Mouse (Mus musculus) embryonic facial prominence, embryonic 15.5 days (tissue): ENCODE results near the gene Chrnb4. TPM values are rescaled to one million over a fixed set of nuclear protein-coding genes. Genes with fewer than 3 reads are reported as not detected.
A peak's percentile ranks its signal among the peaks of the same experiment; 100 is the strongest.

Source experiments
- ATAC-seq: fragments of 200-750 bp; cut with Nextera tagmentation; 2 replicates; pipeline ENCODE4 v1.8.0; 2017; ENCODE audit warnings: low read depth, moderate TSS enrichment; ENCODE audit not compliant: insufficient number of reproducible peaks, low FRiP score, low TSS enrichment
- H3K27ac ChIP-seq: fragments of 300-500 bp; sonication (generic); replicated peaks from 2 replicates; pipeline ENCODE4 v1.5.1; 2015; ENCODE audit warnings: mild to moderate bottlenecking, inconsistent platforms
- H3K27me3 ChIP-seq: fragments of 300-500 bp; sonication (generic); 2 replicates; pipeline ENCODE4 v1.6.1; 2015; ENCODE audit warnings: inconsistent platforms
- H3K36me3 ChIP-seq: fragments of 300-500 bp; sonication (generic); 2 replicates; pipeline ENCODE4 v1.6.1; 2015; ENCODE audit warnings: mild to moderate bottlenecking, inconsistent platforms
- H3K4me1 ChIP-seq: fragments of 300-500 bp; sonication (generic); 2 replicates; pipeline ENCODE4 v1.6.1; 2015; ENCODE audit warnings: inconsistent platforms
- H3K4me2 ChIP-seq: fragments of 300-500 bp; sonication (generic); replicated peaks from 2 replicates; pipeline ENCODE4 v1.6.1; 2015; ENCODE audit warnings: mild to moderate bottlenecking, inconsistent platforms
- H3K4me3 ChIP-seq: fragments of 300-500 bp; sonication (generic); replicated peaks from 2 replicates; pipeline ENCODE4 v1.5.1; 2015; ENCODE audit warnings: mild to moderate bottlenecking, inconsistent platforms
- H3K9ac ChIP-seq: fragments of 300-500 bp; sonication (generic); 2 replicates; pipeline ENCODE4 v1.6.1; 2015; ENCODE audit warnings: inconsistent platforms
- H3K9me3 ChIP-seq: fragments of 300-500 bp; sonication (generic); replicated peaks from 2 replicates; pipeline ENCODE4 v1.6.1; 2016; ENCODE audit warnings: inconsistent platforms
- WGBS: fragments of 180-500 bp; shearing (Covaris S2); methylation state at CpG from one replicate; pipeline ENCODE4 v1.1.7; 2015; 5-methylcytosine and 5-hydroxymethylcytosine counted together
- polyA plus RNA-seq: library from polyadenylated mRNA; unstranded; fragments of >200 nt; fragmentation: Nextera tagmentation; extraction: Ambion mirVana; gene quantifications from 2 replicates; pipeline ENCODE4 v1.2.1, GENCODE M21; 2015

Chrnb4 gene
- polyA plus RNA-seq = 0.59 and 0.65 TPM in 2 replicates

GRCm38 (mm10) chr9:55048211-55048880 is at the start of gene Chrnb4:
Gene Chrnb4, minus strand, starts transcription at chr9:55048779.
- ATAC-seq = peak; percentile 60
- WGBS = under 1% methylated on average over 23 of the region's 23 CpGs
- Histone ChIP-seq H3K27me3 (no peaks in the 10 kb centered on the region), H3K36me3 (no peaks in the 10 kb centered on the region), H3K27ac (no peak within 1 kb of the TSS), H3K9ac (peak within 1 kb of the TSS; percentile 46), H3K9me3 (no peaks in the 10 kb centered on the region), H3K4me3 (peak within 1 kb of the TSS; percentile 51), H3K4me1 (peaks cover 11% of the 10 kb centered on the region), H3K4me2 (peak within 1 kb of the TSS; percentile 93)

GRCm38 (mm10) chr9:55096870-55097269 is 48.3 kb upstream of the Chrnb4 start:
- WGBS = 87% methylated on average over 4 of the region's 4 CpGs
- Histone ChIP-seq H3K27ac (no peak overlapping the region), H3K9me3 (no peaks in the 10 kb centered on the region), H3K27me3 (no peaks in the 10 kb centered on the region), H3K4me2 (no peak overlapping the region), H3K36me3 (no peaks in the 10 kb centered on the region), H3K9ac (no peak overlapping the region), H3K4me3 (no peak overlapping the region), H3K4me1 (no peaks in the 10 kb centered on the region)
- ATAC-seq = no peak

- ATAC-seq = no peak
- Histone ChIP-seq H3K4me1 (no peaks in the 10 kb centered on the region), H3K27ac (no peak overlapping the region), H3K4me2 (no peak overlapping the region), H3K9ac (no peak overlapping the region), H3K27me3 (no peaks in the 10 kb centered on the region), H3K36me3 (no peaks in the 10 kb centered on the region), H3K4me3 (no peak overlapping the region), H3K9me3 (no peaks in the 10 kb centered on the region)
- 58% methylated on average over 3 of the region's 3 CpGs for WGBS
Measured at GRCm38 (mm10) chr9:55096033-55096432, 47.5 kb upstream of the Chrnb4 start.

- H3K27me3 ChIP-seq = no peaks in the 10 kb centered on the region
- ATAC-seq = no peak
- WGBS = 22% methylated on average over 5 of the region's 5 CpGs
- no peak overlapping the region for H3K4me2 ChIP-seq
- no peaks in the 10 kb centered on the region for H3K9me3 ChIP-seq
- H3K36me3 ChIP-seq = no peaks in the 10 kb centered on the region
- no peak overlapping the region for H3K9ac ChIP-seq
- H3K27ac ChIP-seq = no peak overlapping the region
- H3K4me3 ChIP-seq = no peak overlapping the region
- no peaks in the 10 kb centered on the region for H3K4me1 ChIP-seq
Measured at GRCm38 (mm10) chr9:55090141-55090540, 41.6 kb upstream of the Chrnb4 start.

- WGBS = 73% methylated on average over 2 of the region's 2 CpGs
- ATAC-seq = no peak
- Histone ChIP-seq H3K4me1 (no peaks in the 10 kb centered on the region), H3K27ac (no peak overlapping the region), H3K36me3 (no peaks in the 10 kb centered on the region), H3K4me2 (no peak overlapping the region), H3K9ac (no peak overlapping the region), H3K27me3 (no peaks in the 10 kb centered on the region), H3K4me3 (no peak overlapping the region), H3K9me3 (no peaks in the 10 kb centered on the region)
Measured at GRCm38 (mm10) chr9:55089226-55089625, 40.6 kb upstream of the Chrnb4 start.

- Histone ChIP-seq H3K4me2 (no peak overlapping the region), H3K4me1 (0 out of 2 replicates have a peak, but pooled peaks cover 4% of the 10 kb centered on the region), H3K36me3 (no peaks in the 10 kb centered on the region), H3K27ac (no peak overlapping the region), H3K9me3 (no peaks in the 10 kb centered on the region), H3K27me3 (no peaks in the 10 kb centered on the region), H3K9ac (no peak overlapping the region), H3K4me3 (no peak overlapping the region)
- 27% methylated on average over 7 of the region's 7 CpGs for WGBS
- ATAC-seq = no peak
Measured at GRCm38 (mm10) chr9:55083154-55083913, 34.8 kb upstream of the Chrnb4 start.

- Histone ChIP-seq H3K36me3 (no peaks in the 10 kb centered on the region), H3K4me2 (no peak overlapping the region), H3K27me3 (no peaks in the 10 kb centered on the region), H3K4me3 (no peak overlapping the region), H3K9ac (no peak overlapping the region), H3K27ac (no peak overlapping the region), H3K4me1 (peaks cover 4% of the 10 kb centered on the region; the same call in 1 of the 2 replicates), H3K9me3 (no peaks in the 10 kb centered on the region)
- no peak for ATAC-seq
- WGBS = 19% methylated on average over 5 of the region's 5 CpGs
Measured at GRCm38 (mm10) chr9:55067965-55068265, 19.3 kb upstream of the Chrnb4 start.

- Histone ChIP-seq H3K4me2 (no peak overlapping the region), H3K36me3 (no peaks in the 10 kb centered on the region), H3K9ac (no peak overlapping the region), H3K27me3 (no peaks in the 10 kb centered on the region), H3K4me1 (peaks cover 4% of the 10 kb centered on the region; the same call in 1 of the 2 replicates), H3K9me3 (no peaks in the 10 kb centered on the region), H3K4me3 (no peak overlapping the region), H3K27ac (no peak overlapping the region)
- 15% methylated on average over 8 of the region's 8 CpGs for WGBS
- 0 out of 2 replicates have a peak, but pooled peaks have one; percentile 29 for ATAC-seq
Measured at GRCm38 (mm10) chr9:55067260-55067964, 18.8 kb upstream of the Chrnb4 start.

GRCm38 (mm10) chr9:55065241-55065640 is 16.7 kb upstream of the Chrnb4 start:
- H3K9ac ChIP-seq = no peak overlapping the region
- no peaks in the 10 kb centered on the region for H3K9me3 ChIP-seq
- H3K36me3 ChIP-seq = no peaks in the 10 kb centered on the region
- H3K4me3 ChIP-seq = no peak overlapping the region
- peaks cover 4% of the 10 kb centered on the region; the same call in 1 of the 2 replicates for H3K4me1 ChIP-seq
- no peak overlapping the region for H3K4me2 ChIP-seq
- no peaks in the 10 kb centered on the region for H3K27me3 ChIP-seq
- ATAC-seq = no peak
- no peak overlapping the region for H3K27ac ChIP-seq
- WGBS = 82% methylated on average over 9 of the region's 9 CpGs

- ATAC-seq = no peak
- 84% methylated on average over 4 of the region's 4 CpGs for WGBS
- H3K4me2 ChIP-seq = no peak overlapping the region
Measured at GRCm38 (mm10) chr9:55058067-55058466, 9.5 kb upstream of the Chrnb4 start.

GRCm38 (mm10) chr9:55055386-55055930 is 6.9 kb upstream of the Chrnb4 start:
- H3K4me3 ChIP-seq = no peak overlapping the region
- H3K4me2 ChIP-seq = no peak overlapping the region
- no peaks in the 10 kb centered on the region for H3K36me3 ChIP-seq
- H3K27me3 ChIP-seq = no peaks in the 10 kb centered on the region
- no peak overlapping the region for H3K9ac ChIP-seq
- no peak overlapping the region for H3K27ac ChIP-seq
- no peaks in the 10 kb centered on the region for H3K9me3 ChIP-seq
- no peaks in the 10 kb centered on the region for H3K4me1 ChIP-seq
- WGBS = 68% methylated on average over 2 of the region's 2 CpGs
- no peak for ATAC-seq

More at GRCm38 (mm10) chr9:55058067-55058466, 9.5 kb upstream of the Chrnb4 start:
- Histone ChIP-seq H3K4me1 (no peaks in the 10 kb centered on the region), H3K27ac (no peak overlapping the region), H3K27me3 (no peaks in the 10 kb centered on the region), H3K9me3 (no peaks in the 10 kb centered on the region), H3K4me3 (no peak overlapping the region), H3K36me3 (no peaks in the 10 kb centered on the region), H3K9ac (no peak overlapping the region)
